In genomic region chr17:66470020-66470419, GRCm38 (mm10) we compare ENCODE assay signal across 19 mouse cellular contexts. TPM values are rescaled to one million over a fixed set of nuclear protein-coding genes. Genes with fewer than 3 reads are reported as not detected.
DNase-seq lines count a peak whose midpoint lies in the region; ATAC-seq lines count a peak whose summit lies in the region.
"Had no signal": no experiment of that assay in that cellular context is flagged by ENCODE, and none has a peak within 500 bp of the region (broad histone marks: within the 10 kb centered on the region; RNA-seq: fewer than 3 reads in every experiment).

No protein-coding gene starts in this region.

- H3K4me2 ChIP-seq in limb, embryonic 12.5 days = no peak overlapping the region
- H3K4me2 ChIP-seq in midbrain, embryonic 13.5 days (replicated peaks) = no peak overlapping the region
- H3K4me2 ChIP-seq: embryonic facial prominence, embryonic 15.5 days; heart, embryonic 11.5 days had no signal

- no peak overlapping the region for H3K9ac ChIP-seq in limb, embryonic 12.5 days (replicated peaks)
- H3K9ac ChIP-seq in midbrain, embryonic 13.5 days (replicated peaks) = no peak overlapping the region
- H3K9ac ChIP-seq: embryonic facial prominence, embryonic 15.5 days; liver, postnatal 0 days had no signal

- H3K27me3 ChIP-seq in limb, embryonic 12.5 days = no peaks in the 10 kb centered on the region
- no peaks in the 10 kb centered on the region for H3K27me3 ChIP-seq in limb, embryonic 10.5 days (ENCODE audit: low read depth, poor library complexity, severe bottlenecking)
- H3K27me3 ChIP-seq in midbrain, embryonic 13.5 days = no peaks in the 10 kb centered on the region
- H3K27me3 ChIP-seq: CH12.LX; embryonic facial prominence, embryonic 15.5 days had no signal

- 0 out of 2 replicates have a peak overlapping the region, but pooled peaks have one; percentile 35 for H3K27ac ChIP-seq in limb, embryonic 12.5 days
- H3K27ac ChIP-seq in limb, embryonic 10.5 days = no peak overlapping the region
- peak overlapping the region; percentile 45 for H3K27ac ChIP-seq in midbrain, embryonic 13.5 days
- H3K27ac ChIP-seq: embryonic facial prominence, embryonic 15.5 days had no signal

- H3K4me3 ChIP-seq in limb, embryonic 12.5 days (replicated peaks) = no peak overlapping the region
- H3K4me3 ChIP-seq in limb, embryonic 10.5 days = no peak overlapping the region
- H3K4me3 ChIP-seq in midbrain, embryonic 13.5 days (replicated peaks) = no peak overlapping the region
- H3K4me3 ChIP-seq: embryonic facial prominence, embryonic 15.5 days had no signal

- 45% methylated on average over 8 of the region's 8 CpGs for WGBS in limb, embryonic 12.5 days
- WGBS in limb, embryonic 10.5 days = 49% methylated on average over 8 of the region's 8 CpGs
- WGBS in midbrain, embryonic 13.5 days = 21% methylated on average over 8 of the region's 8 CpGs

- H3K36me3 ChIP-seq in limb, embryonic 12.5 days = no peaks in the 10 kb centered on the region
- no peaks in the 10 kb centered on the region for H3K36me3 ChIP-seq in limb, embryonic 10.5 days
- no peaks in the 10 kb centered on the region for H3K36me3 ChIP-seq in midbrain, embryonic 13.5 days
- H3K36me3 ChIP-seq: embryonic facial prominence, embryonic 15.5 days had no signal

- ATAC-seq in frontal cortex, adult (ENCODE audit: low TSS enrichment) = peak; percentile 87
- no peak for ATAC-seq in limb, embryonic 12.5 days (ENCODE audit: insufficient number of reproducible peaks, insufficient read depth, low FRiP score, low TSS enrichment, low read depth)
- ATAC-seq in midbrain, embryonic 13.5 days = peak; percentile 53; the same call in 1 of the 2 replicates
- ATAC-seq: liver, postnatal 0 days had no signal

- H3K9me3 ChIP-seq in limb, embryonic 12.5 days = peaks cover 13% of the 10 kb centered on the region
- H3K9me3 ChIP-seq in limb, embryonic 10.5 days (replicated peaks) = no peaks in the 10 kb centered on the region
- peaks cover 10% of the 10 kb centered on the region; the same call in 1 of the 2 replicates for H3K9me3 ChIP-seq in midbrain, embryonic 13.5 days
- H3K9me3 ChIP-seq: embryonic facial prominence, embryonic 15.5 days had no signal

- DNase-seq in frontal cortex, postnatal 10 days (ENCODE audit: low spot score in 2 of 2) = no peak
- DNase-seq in limb, embryonic 10.5 days (ENCODE audit: low spot score) = no peak
- peak; percentile 27 for DNase-seq in brain, adult 2 months (ENCODE audit: low read depth, low spot score)
- DNase-seq in spleen, postnatal 4 days (ENCODE audit: low spot score in 2 of 2) = no peak
- no peak for DNase-seq in layer of hippocampus, postnatal 14 days (ENCODE audit: low spot score in 2 of 2)
- DNase-seq: adrenal gland, postnatal 10 days; cerebellum, adult 9-10 months; gastrocnemius, postnatal 36 days; liver, postnatal 0 days; lung, postnatal 36 days; retina, postnatal 1 day; thymus, adult 2 months had no signal

- H3K4me1 ChIP-seq in limb, embryonic 12.5 days (replicated peaks) = no peaks in the 10 kb centered on the region
- H3K4me1 ChIP-seq in limb, embryonic 10.5 days = peaks cover 29% of the 10 kb centered on the region
- peaks cover 10% of the 10 kb centered on the region for H3K4me1 ChIP-seq in midbrain, embryonic 13.5 days (replicated peaks)
- H3K4me1 ChIP-seq: embryonic facial prominence, embryonic 15.5 days had no signal

RNA-seq across cellular contexts. Expression of gene Mtcl1, which starts 20.5 kb away (rescaled TPM):
- 4.8 and 5.3 TPM in 2 replicates for polyA plus RNA-seq in limb, embryonic 12.5 days (2016; fragmentation: Nextera tagmentation; extraction: Ambion mirVana)
- 5.6 and 7.6 TPM in 2 replicates for polyA plus RNA-seq in limb, embryonic 10.5 days (2016; fragmentation: Nextera tagmentation; extraction: Ambion mirVana)
- 50.0 and 56.8 TPM in 2 replicates for polyA plus RNA-seq in midbrain, embryonic 13.5 days (2015; fragmentation: Nextera tagmentation; extraction: Ambion mirVana)
- 10 to 100 TPM; 25.8 to 26.0 TPM for total RNA-seq in layer of hippocampus, postnatal 14 days (2021)
- total RNA-seq: CH12.LX; neutrophil, adult 5-6 weeks had no signal

RNA-seq across cellular contexts. Expression of gene Rab12, which starts 49.5 kb away (rescaled TPM):
- 46.7 and 48.0 TPM in 2 replicates for polyA plus RNA-seq in limb, embryonic 12.5 days (2016; fragmentation: Nextera tagmentation; extraction: Ambion mirVana)
- polyA plus RNA-seq in limb, embryonic 10.5 days (2016; fragmentation: Nextera tagmentation; extraction: Ambion mirVana) = 27.9 and 32.0 TPM in 2 replicates
- polyA plus RNA-seq in midbrain, embryonic 13.5 days (2015; fragmentation: Nextera tagmentation; extraction: Ambion mirVana) = 52.0 and 59.0 TPM in 2 replicates
- total RNA-seq in layer of hippocampus, postnatal 14 days (2021) = 100 to 1,000 TPM; 121 to 126 TPM
